11 mouse cellular contexts compared by ENCODE assay signal in the genomic region with DNA sequence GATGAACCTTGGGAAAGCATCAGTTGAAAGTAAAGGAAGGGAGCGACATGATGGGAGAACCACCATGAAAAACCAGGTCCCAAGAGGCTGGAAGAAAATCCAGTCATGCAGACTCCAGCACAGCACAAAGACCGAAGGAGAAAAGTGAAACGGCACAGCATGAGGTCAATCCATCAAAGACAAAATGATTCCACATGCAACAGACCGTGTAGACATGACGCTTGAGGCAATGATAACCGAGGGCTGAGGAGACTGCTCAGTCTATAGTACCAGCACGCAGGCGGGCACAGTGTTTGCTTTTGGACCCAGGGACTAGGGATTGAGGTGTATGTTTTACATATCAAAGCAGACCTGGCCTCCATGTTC.
DNase-seq lines count a peak whose midpoint lies in the region; ATAC-seq and TF ChIP-seq lines count a peak whose summit lies in the region.
"Had no signal": no experiment of that assay in that cellular context is flagged by ENCODE, and none has a peak within 500 bp of the region (broad histone marks: within the 10 kb centered on the region; RNA-seq: fewer than 3 reads in every experiment).

No protein-coding gene starts in this region.

- no peak for ATAC-seq in heart, embryonic 15.5 days (replicated peaks; ENCODE audit: insufficient number of reproducible peaks, insufficient read depth, low FRiP score, low read depth)
- peak; percentile 35; the same call in 1 of the 2 replicates for ATAC-seq in stomach, embryonic 14.5 days (ENCODE audit: insufficient number of reproducible peaks, insufficient read depth, low FRiP score, low read depth)
- ATAC-seq in stomach, postnatal 0 days (ENCODE audit: low FRiP score, low TSS enrichment): no peak
- ATAC-seq in intestine, embryonic 16.5 days: peak; percentile 47

- H3K4me3 ChIP-seq in heart, embryonic 15.5 days: no peak overlapping the region
- no peak overlapping the region for H3K4me3 ChIP-seq in stomach, embryonic 14.5 days (ENCODE audit: low read depth, low read length)
- no peak overlapping the region for H3K4me3 ChIP-seq in stomach, postnatal 0 days (ENCODE audit: low read depth, low read length)
- H3K4me3 ChIP-seq in intestine, embryonic 16.5 days (ENCODE audit: low read length): no peak overlapping the region
- H3K4me3 ChIP-seq: neural tube, embryonic 12.5 days had no signal

- H3K9ac ChIP-seq in heart, embryonic 15.5 days: no peak overlapping the region
- no peak overlapping the region for H3K9ac ChIP-seq in stomach, embryonic 14.5 days (replicated peaks; ENCODE audit: low read depth, low read length)
- H3K9ac ChIP-seq in stomach, postnatal 0 days (ENCODE audit: low read length): no peak overlapping the region
- no peak overlapping the region for H3K9ac ChIP-seq in intestine, embryonic 16.5 days (ENCODE audit: low read depth, low read length)
- H3K9ac ChIP-seq: neural tube, embryonic 12.5 days had no signal

- H3K27me3 ChIP-seq in heart, embryonic 15.5 days: no peaks in the 10 kb centered on the region
- no peaks in the 10 kb centered on the region for H3K27me3 ChIP-seq in stomach, embryonic 14.5 days (ENCODE audit: control insufficient read depth, insufficient read depth, low read length)
- H3K27me3 ChIP-seq in stomach, postnatal 0 days (ENCODE audit: control insufficient read depth, insufficient read depth, low read length): no peaks in the 10 kb centered on the region
- no peaks in the 10 kb centered on the region for H3K27me3 ChIP-seq in intestine, embryonic 16.5 days (replicated peaks; ENCODE audit: control insufficient read depth, insufficient read depth, low read length)
- H3K27me3 ChIP-seq: CH12.LX; neural tube, embryonic 12.5 days had no signal

- no peak for TF ChIP-seq CTCF in stomach, postnatal 0 days (IDR thresholded peaks at IDR 0.05; ENCODE audit: low read depth)

- no peak for DNase-seq in heart, adult 18-20 months
- no peak for DNase-seq in stomach, postnatal 0 days (ENCODE audit: low spot score)
- no peak for DNase-seq in right cerebral cortex, postnatal 36 days (ENCODE audit: low spot score in 2 of 2)
- no peak for DNase-seq in urinary bladder, postnatal 14 days (ENCODE audit: low spot score)
- DNase-seq in frontal cortex, adult 2 months (ENCODE audit: extremely low spot score in 1 of 2, low spot score in 1 of 2): no peak
- DNase-seq: thymus, postnatal 14 days had no signal

- no peaks in the 10 kb centered on the region for H3K36me3 ChIP-seq in heart, embryonic 15.5 days
- no peaks in the 10 kb centered on the region for H3K36me3 ChIP-seq in stomach, embryonic 14.5 days (ENCODE audit: control insufficient read depth, insufficient read depth, low read length)
- H3K36me3 ChIP-seq in stomach, postnatal 0 days (ENCODE audit: control insufficient read depth, insufficient read depth, low read length): no peaks in the 10 kb centered on the region
- no peaks in the 10 kb centered on the region for H3K36me3 ChIP-seq in intestine, embryonic 16.5 days (ENCODE audit: control insufficient read depth, insufficient read depth, low read length)
- H3K36me3 ChIP-seq: neural tube, embryonic 12.5 days had no signal

- H3K9me3 ChIP-seq in heart, embryonic 15.5 days (replicated peaks): no peaks in the 10 kb centered on the region
- H3K9me3 ChIP-seq in stomach, embryonic 14.5 days (ENCODE audit: control insufficient read depth, low read depth, low read length): no peaks in the 10 kb centered on the region; the same call in 1 of the 2 replicates
- no peaks in the 10 kb centered on the region for H3K9me3 ChIP-seq in stomach, postnatal 0 days (ENCODE audit: control insufficient read depth, low read length)
- H3K9me3 ChIP-seq in intestine, embryonic 16.5 days (ENCODE audit: control insufficient read depth, low read length): no peaks in the 10 kb centered on the region

- H3K4me2 ChIP-seq in heart, embryonic 15.5 days: 0 out of 2 replicates have a peak overlapping the region, but pooled peaks have one; percentile 13
- H3K4me2 ChIP-seq in stomach, embryonic 14.5 days (replicated peaks; ENCODE audit: low read depth, low read length): no peak overlapping the region; the same call in 1 of the 2 replicates
- H3K4me2 ChIP-seq in stomach, postnatal 0 days (replicated peaks; ENCODE audit: low read depth): no peak overlapping the region
- H3K4me2 ChIP-seq in intestine, embryonic 16.5 days (ENCODE audit: low read depth, low read length): 0 out of 2 replicates have a peak overlapping the region, but pooled peaks have one; percentile 7

- TF ChIP-seq EP300 in stomach, postnatal 0 days (optimal IDR thresholded peaks at IDR 0.05): no peak

- 64% methylated on average over 8 of the region's 8 CpGs for WGBS in heart, embryonic 15.5 days
- WGBS in stomach, embryonic 14.5 days: 53% methylated on average over 8 of the region's 8 CpGs
- 66% methylated on average over 8 of the region's 8 CpGs for WGBS in stomach, postnatal 0 days
- 53% methylated on average over 8 of the region's 8 CpGs for WGBS in intestine, embryonic 16.5 days

- H3K27ac ChIP-seq in heart, embryonic 15.5 days: peak overlapping the region; percentile 59
- peak overlapping the region; percentile 87 for H3K27ac ChIP-seq in stomach, embryonic 14.5 days (ENCODE audit: low read length)
- no peak overlapping the region for H3K27ac ChIP-seq in stomach, postnatal 0 days (replicated peaks)
- peak overlapping the region; percentile 68 for H3K27ac ChIP-seq in intestine, embryonic 16.5 days (ENCODE audit: low read length)
- H3K27ac ChIP-seq: neural tube, embryonic 12.5 days had no signal

- H3K4me1 ChIP-seq in heart, embryonic 15.5 days (replicated peaks): peaks cover 20% of the 10 kb centered on the region
- H3K4me1 ChIP-seq in stomach, embryonic 14.5 days (ENCODE audit: control insufficient read depth, insufficient read depth, low read length): peaks cover 22% of the 10 kb centered on the region
- peaks cover 2% of the 10 kb centered on the region; the same call in 1 of the 2 replicates for H3K4me1 ChIP-seq in stomach, postnatal 0 days (replicated peaks; ENCODE audit: control insufficient read depth, insufficient read depth)
- peaks cover 13% of the 10 kb centered on the region for H3K4me1 ChIP-seq in intestine, embryonic 16.5 days (ENCODE audit: control insufficient read depth, insufficient read depth, low read length)

Comparison
In these comparisons a context has a peak if more than half of its experiments do, and no peak if none do; other contexts are left out.
1. ATAC-seq: peak in stomach, embryonic 14.5 days (single experiment) and intestine, embryonic 16.5 days (single experiment); none in heart, embryonic 15.5 days (single experiment) and stomach, postnatal 0 days (single experiment).
2. H3K4me2 ChIP-seq: peak in heart, embryonic 15.5 days (single experiment) and intestine, embryonic 16.5 days (single experiment); none in stomach, embryonic 14.5 days (single experiment) and stomach, postnatal 0 days (single experiment).